Mouse (Mus musculus) CH12.LX (cell line): ENCODE measurements around the gene Tbrg4. TPM values are rescaled to one million over a fixed set of nuclear protein-coding genes. Genes with fewer than 3 reads are reported as not detected.

ENCODE experiments used
- DNase-seq: peaks from one replicate; pipeline ENCODE4 v3.0.0-alpha.2; 2013; ENCODE audit errors: extremely low read depth
- H3K27ac ChIP-seq: 2 replicates; pipeline ENCODE4 v1.5.1; 2012; ENCODE audit warnings: low read depth, mild to moderate bottlenecking, control low read depth, moderate library complexity; ENCODE audit not compliant: insufficient read depth
- H3K27me3 ChIP-seq: replicated peaks from 2 replicates; pipeline ENCODE3; 2012; ENCODE audit warnings: inconsistent platforms
- H3K36me3 ChIP-seq, 2 experiments: replicated peaks in 1 of 2; 2 replicates each; pipeline versions ENCODE3 to v1.6.1; 2012; ENCODE audit warnings: inconsistent platforms in 1 of 2, low read length in 1 of 2, mild to moderate bottlenecking in 1 of 2, mixed read lengths in 1 of 2, moderate library complexity in 1 of 2; ENCODE audit not compliant: control insufficient read depth in 1 of 2, insufficient read depth in 1 of 2
- H3K4me1 ChIP-seq, 2 experiments: 2 replicates each; pipeline ENCODE4 v1.6.1; 2012; ENCODE audit warnings: inconsistent platforms in 1 of 2, moderate library complexity in 1 of 2; ENCODE audit not compliant: insufficient read depth in 2 of 2, control insufficient read depth in 1 of 2
- H3K4me2 ChIP-seq: 2 replicates; pipeline ENCODE4 v1.6.1; 2012; ENCODE audit warnings: low read depth, mild to moderate bottlenecking, control low read depth; ENCODE audit not compliant: poor library complexity, insufficient read depth, severe bottlenecking
- H3K4me3 ChIP-seq, 3 experiments: fragments of 150-350 bp in 1 of 3; sonication (generic) in 1 of 3; replicated peaks in 1 of 3; 2 replicates each; pipeline versions ENCODE3 to v1.5.1; 2011 to 2012; ENCODE audit warnings: low read depth in 2 of 3, low read length in 2 of 3, mild to moderate bottlenecking in 2 of 3, moderate library complexity in 2 of 3, control low read depth in 1 of 3, improper control_type of control experiment in 1 of 3, inconsistent platforms in 1 of 3, mixed read lengths in 1 of 3; ENCODE audit not compliant: poor library complexity in 1 of 3
- H3K79me2 ChIP-seq: replicated peaks from 2 replicates; pipeline ENCODE4 v1.6.1; 2012; ENCODE audit warnings: mild to moderate bottlenecking, moderate library complexity; ENCODE audit not compliant: control insufficient read depth, poor library complexity, insufficient read depth, severe bottlenecking; ENCODE audit errors: extremely low read depth
- H3K9ac ChIP-seq: 2 replicates; pipeline ENCODE4 v1.6.1; 2012; ENCODE audit warnings: low read depth, mild to moderate bottlenecking, control low read depth, moderate library complexity; ENCODE audit not compliant: insufficient read depth
- H3K9me3 ChIP-seq: replicated peaks from 2 replicates; pipeline ENCODE3; 2012; ENCODE audit warnings: low read length, inconsistent platforms, mixed read lengths
- CHD1 ChIP-seq: IDR thresholded peaks from 2 replicates; pipeline ENCODE4 v1.6.1; 2012; ENCODE audit warnings: low read depth, low read length, improper control_type of control experiment, inconsistent platforms
- CTCF ChIP-seq, 2 experiments: IDR thresholded peaks in 1 of 2; conservative IDR thresholded peaks in 1 of 2; 2 replicates each; pipeline ENCODE4 v1.5.1; 2011 to 2012; ENCODE audit warnings: low read depth in 2 of 2, low read length in 2 of 2, improper control_type of control experiment in 1 of 2, inconsistent platforms in 1 of 2, mild to moderate bottlenecking in 1 of 2, moderate library complexity in 1 of 2
- E2F4 ChIP-seq: IDR thresholded peaks from 2 replicates; pipeline ENCODE4 v1.6.1; 2011; ENCODE audit warnings: low read depth, low read length, improper control_type of control experiment; ENCODE audit not compliant: insufficient replicate concordance
- ELF1 ChIP-seq: IDR thresholded peaks from 2 replicates; pipeline ENCODE4 v1.6.1; 2014; ENCODE audit warnings: low read depth, mild to moderate bottlenecking, inconsistent platforms, low read length, improper control_type of control experiment
- HCFC1 ChIP-seq: IDR thresholded peaks from 2 replicates; pipeline ENCODE4 v1.6.1; 2012; ENCODE audit warnings: low read depth, mild to moderate bottlenecking, inconsistent platforms, low read length, improper control_type of control experiment
- JUN ChIP-seq: IDR thresholded peaks from 2 replicates; pipeline ENCODE4 v1.6.1; 2011; ENCODE audit warnings: low read depth, mild to moderate bottlenecking, low read length, improper control_type of control experiment, moderate library complexity; ENCODE audit not compliant: insufficient read depth
- JUND ChIP-seq: conservative IDR thresholded peaks from 2 replicates; pipeline ENCODE4 v1.6.1; 2011; ENCODE audit warnings: low read depth, low read length, improper control_type of control experiment
- KAT2A ChIP-seq: IDR thresholded peaks from 2 replicates; pipeline ENCODE4 v1.6.1; 2012; ENCODE audit warnings: low read length, improper control_type of control experiment, inconsistent platforms; ENCODE audit not compliant: insufficient replicate concordance
- MAFK ChIP-seq: IDR thresholded peaks from 2 replicates; pipeline ENCODE4 v1.6.1; 2011; ENCODE audit warnings: low read length, improper control_type of control experiment; ENCODE audit not compliant: insufficient replicate concordance
- MAX ChIP-seq: IDR thresholded peaks from 2 replicates; pipeline ENCODE4 v1.6.1; 2011; ENCODE audit warnings: low read length, improper control_type of control experiment
- MEF2A ChIP-seq: IDR thresholded peaks from 2 replicates; pipeline ENCODE4 v1.6.1; 2014; ENCODE audit warnings: low read depth, mild to moderate bottlenecking, inconsistent platforms, low read length, improper control_type of control experiment, borderline replicate concordance
- MXI1 ChIP-seq: IDR thresholded peaks from 2 replicates; pipeline ENCODE4 v1.6.1; 2011; ENCODE audit warnings: mild to moderate bottlenecking, low read depth, low read length, improper control_type of control experiment
- MYC ChIP-seq: IDR thresholded peaks from 2 replicates; pipeline ENCODE4 v1.6.1; 2011; ENCODE audit warnings: low read depth, mild to moderate bottlenecking, improper control_type of control experiment, low read length
- NELFE ChIP-seq: IDR thresholded peaks from 2 replicates; pipeline ENCODE4 v1.6.1; 2011; ENCODE audit warnings: low read depth, low read length, improper control_type of control experiment
- PAX5 ChIP-seq: IDR thresholded peaks from 2 replicates; pipeline ENCODE4 v1.6.1; 2012; ENCODE audit warnings: low read length, inconsistent platforms, mixed read lengths
- POLR2AphosphoS2 ChIP-seq: IDR thresholded peaks from 2 replicates; pipeline ENCODE4 v1.6.1; 2011; ENCODE audit warnings: low read depth, low read length, improper control_type of control experiment
- RAD21 ChIP-seq: IDR thresholded peaks from 2 replicates; pipeline ENCODE4 v1.6.1; 2011; ENCODE audit warnings: low read depth, mild to moderate bottlenecking, low read length, improper control_type of control experiment, moderate library complexity
- RCOR1 ChIP-seq: conservative IDR thresholded peaks from 2 replicates; pipeline ENCODE4 v1.6.1; 2012; ENCODE audit warnings: low read depth, mild to moderate bottlenecking, inconsistent platforms, low read length, improper control_type of control experiment
- SIN3A ChIP-seq: IDR thresholded peaks from 2 replicates; pipeline ENCODE4 v1.6.1; 2012; ENCODE audit warnings: low read length, improper control_type of control experiment, inconsistent platforms
- SMC3 ChIP-seq: IDR thresholded peaks from 2 replicates; pipeline ENCODE4 v1.6.1; 2011; ENCODE audit warnings: low read depth, low read length, improper control_type of control experiment
- TBP ChIP-seq: conservative IDR thresholded peaks from 2 replicates; pipeline ENCODE4 v1.6.1; 2011; ENCODE audit warnings: low read depth, low read length, improper control_type of control experiment
- TCF12 ChIP-seq: IDR thresholded peaks from 2 replicates; pipeline ENCODE4 v1.6.1; 2014; ENCODE audit warnings: low read depth, mild to moderate bottlenecking, inconsistent platforms, low read length, improper control_type of control experiment
- UBTF ChIP-seq: IDR thresholded peaks from 2 replicates; pipeline ENCODE4 v1.6.1; 2012; ENCODE audit warnings: low read depth, mild to moderate bottlenecking, inconsistent platforms, low read length, improper control_type of control experiment, moderate library complexity
- USF2 ChIP-seq: conservative IDR thresholded peaks from 2 replicates; pipeline ENCODE4 v1.6.1; 2011; ENCODE audit warnings: low read depth, low read length, improper control_type of control experiment
- ZKSCAN1 ChIP-seq: IDR thresholded peaks from 2 replicates; pipeline ENCODE4 v1.6.1; 2012; ENCODE audit warnings: low read depth, inconsistent platforms, low read length, improper control_type of control experiment, borderline replicate concordance
- ZMIZ1 ChIP-seq: IDR thresholded peaks from 2 replicates; pipeline ENCODE4 v1.6.1; 2012; ENCODE audit warnings: low read depth, mild to moderate bottlenecking, inconsistent platforms, low read length, improper control_type of control experiment
- ZNF384 ChIP-seq: IDR thresholded peaks from 2 replicates; pipeline ENCODE4 v1.6.1; 2012; ENCODE audit warnings: low read depth, low read length, improper control_type of control experiment, inconsistent platforms
- dilution Hi-C: fragments of 300-500 bp; cut with MboI; formaldehyde crosslinking; loops from 2 replicates; pipeline ENCODE4 v1.14.3; 2020; ENCODE audit warnings: low sequenced_read_pairs; ENCODE audit not compliant: extremely low pct_unique_long_range_greater_than_20kb, extremely low pct_ligation_motif_present
- in situ Hi-C: fragments of 300-500 bp; cut with MboI; formaldehyde crosslinking; loops from 3 replicates; pipeline ENCODE4 v1.14.3; 2019; ENCODE audit warnings: low sequenced_read_pairs, low pct_ligation_motif_present, low pct_unique_long_range_greater_than_20kb, mixed read lengths
- polyA plus RNA-seq: library from polyadenylated mRNA; unstranded; fragments of >175 nt; gene quantifications from 2 replicates; pipeline ENCODE4 v1.2.1, GENCODE M21; 2012; ENCODE audit warnings: low read depth; ENCODE audit not compliant: insufficient read length
- total RNA-seq, 2 experiments: library from RNA; depleted of rRNA; stranded (reverse); fragments of 300-350 nt in 1 of 2; fragments of >200 nt in 1 of 2; gene quantifications; 2 replicates each; pipeline ENCODE4 v1.2.3; 2012 to 2014

Gene Tbrg4
- total and polyA plus RNA-seq, 3 experiments = 69.0 to 191 (median 93.1) TPM

GRCm38 (mm10) chr11:6604604-6604936 is 21.3 kb downstream of the Tbrg4 start:
- Histone ChIP-seq H3K4me2 (no peak overlapping the region), H3K27ac (no peak overlapping the region), H3K4me1 (peaks cover 9 to 11% of the 10 kb centered on the region in 2 experiments; a peak in 3 of 4 replicates), H3K4me3 (no peak overlapping the region), H3K79me2 (no peaks in the 10 kb centered on the region), H3K9me3 (no peaks in the 10 kb centered on the region), H3K9ac (no peak overlapping the region), H3K36me3 (peaks cover 0 to 16% of the 10 kb centered on the region in 2 experiments), H3K27me3 (no peaks in the 10 kb centered on the region)
- dilution Hi-C loops = no loop called here
- no peak for TF ChIP-seq MYC
- TF ChIP-seq RCOR1 = no peak
- no peak for TF ChIP-seq ZNF384
- TF ChIP-seq PAX5 = no peak
- TF ChIP-seq KAT2A = no peak
- no peak for TF ChIP-seq E2F4
- TF ChIP-seq CHD1 = no peak
- TF ChIP-seq CTCF (conservative IDR thresholded peaks at IDR 0.05 in 1 of 2, IDR thresholded peaks at IDR 0.05 in 1 of 2; ENCODE audit: low read depth in 2 of 2, low read length in 2 of 2) = no peak
- no peak for TF ChIP-seq MEF2A
- TF ChIP-seq USF2 = no peak
- no peak for TF ChIP-seq JUN
- TF ChIP-seq HCFC1 = no peak
- TF ChIP-seq NELFE = no peak
- TF ChIP-seq RAD21 = no peak
- no peak for TF ChIP-seq TCF12
- TF ChIP-seq MAFK = no peak
- TF ChIP-seq ZMIZ1 = no peak
- TF ChIP-seq JUND = no peak
- no peak for TF ChIP-seq MAX
- TF ChIP-seq ELF1 = no peak
- in situ Hi-C loops = no loop called here
- DNase-seq = no peak

GRCm38 (mm10) chr11:6603887-6604603 is 21.8 kb downstream of the Tbrg4 start:
- Histone ChIP-seq H3K9me3 (no peaks in the 10 kb centered on the region), H3K4me1 (peaks cover 9 to 11% of the 10 kb centered on the region in 2 experiments; a peak in 3 of 4 replicates), H3K9ac (no peak overlapping the region), H3K27ac (no peak overlapping the region), H3K36me3 (peaks cover 0 to 17% of the 10 kb centered on the region in 2 experiments), H3K4me2 (no peak overlapping the region), H3K27me3 (no peaks in the 10 kb centered on the region), H3K79me2 (no peaks in the 10 kb centered on the region), H3K4me3 (no peak overlapping the region)
- dilution Hi-C loops = no loop called here
- in situ Hi-C loops = no loop called here
- DNase-seq = no peak
- TF ChIP-seq TCF12 (no peak), E2F4 (no peak), USF2 (no peak), JUN (no peak), NELFE (no peak), TBP (no peak), CHD1 (no peak), ELF1 (no peak), SIN3A (no peak), ZKSCAN1 (no peak), MXI1 (no peak), SMC3 (no peak), POLR2AphosphoS2 (no peak), RAD21 (no peak), JUND (no peak), MEF2A (no peak), UBTF (no peak)
